Mouse (Mus musculus) frontal cortex, adult (tissue): Measurements from ENCODE around the gene Ago1.
A peak's percentile ranks its signal among the peaks of the same experiment; 100 is the strongest.

Source experiments
- ATAC-seq: cut with Nextera tagmentation; 2 replicates; pipeline ENCODE4 v1.9.2; 2017; ENCODE audit warnings: mild to moderate bottlenecking, moderate library complexity, mixed read lengths; ENCODE audit not compliant: low TSS enrichment

The Ago1 gene

DNA sequence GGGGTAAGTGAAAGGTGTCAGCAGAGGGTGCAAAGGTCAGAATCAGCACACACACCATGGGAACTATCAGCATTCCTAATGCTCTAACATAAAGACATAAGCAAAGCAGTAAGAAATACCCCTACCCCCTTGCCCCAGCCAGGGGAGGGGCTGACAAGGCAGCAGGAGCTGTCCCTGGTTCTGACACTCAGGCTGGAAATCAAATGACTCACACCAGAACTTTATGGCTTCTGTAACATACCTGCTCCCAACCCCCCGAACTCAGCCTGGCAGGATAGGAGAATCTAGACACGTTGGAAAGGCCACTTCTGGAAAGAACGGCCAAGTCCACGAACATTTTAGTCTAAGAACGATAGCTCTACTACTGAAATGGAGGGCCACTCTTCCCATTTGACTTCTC is 4.6 kb upstream of the Ago1 start:
- ATAC-seq: no peak

DNA sequence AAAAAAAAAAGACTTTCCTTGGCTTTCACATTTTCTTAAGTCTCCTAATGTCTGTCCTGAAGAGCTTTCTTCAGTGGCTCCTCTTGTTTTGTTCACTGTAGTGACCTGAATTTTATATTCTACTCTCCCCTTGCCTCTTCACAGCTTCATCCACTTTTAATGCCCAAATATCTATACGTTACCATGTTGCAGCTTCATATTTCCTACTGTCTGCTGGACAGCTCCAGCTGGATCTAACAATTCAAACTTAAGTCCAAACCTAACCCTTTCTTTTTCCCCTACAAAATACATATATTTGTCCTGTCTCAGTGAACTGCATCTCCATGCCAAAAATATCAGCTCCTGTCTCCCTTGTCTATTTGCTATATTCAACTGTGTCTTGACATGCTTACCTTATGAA is 951 bp upstream of the Ago1 start:
- no peak for ATAC-seq

DNA sequence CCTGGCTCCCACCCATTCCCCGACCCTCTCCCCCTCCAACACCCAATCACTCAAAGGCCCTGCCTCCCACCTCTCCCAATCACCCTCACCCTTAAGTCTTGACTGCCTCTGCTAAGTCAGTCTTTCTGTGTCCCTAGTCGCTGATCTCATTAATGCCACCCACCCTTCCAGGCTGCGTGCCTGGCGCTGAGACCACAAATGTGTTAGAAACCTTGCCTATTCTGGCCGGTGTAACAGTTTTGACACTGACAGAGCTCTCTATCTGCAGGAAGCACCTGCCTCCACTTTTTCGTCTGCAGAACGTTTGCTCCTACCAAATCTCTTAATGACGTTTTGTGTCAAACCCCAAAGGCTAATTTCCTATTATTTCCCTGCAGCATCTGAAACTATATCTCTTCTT is 542 bp upstream of the Ago1 start:
- peak; percentile 38 for ATAC-seq

DNA sequence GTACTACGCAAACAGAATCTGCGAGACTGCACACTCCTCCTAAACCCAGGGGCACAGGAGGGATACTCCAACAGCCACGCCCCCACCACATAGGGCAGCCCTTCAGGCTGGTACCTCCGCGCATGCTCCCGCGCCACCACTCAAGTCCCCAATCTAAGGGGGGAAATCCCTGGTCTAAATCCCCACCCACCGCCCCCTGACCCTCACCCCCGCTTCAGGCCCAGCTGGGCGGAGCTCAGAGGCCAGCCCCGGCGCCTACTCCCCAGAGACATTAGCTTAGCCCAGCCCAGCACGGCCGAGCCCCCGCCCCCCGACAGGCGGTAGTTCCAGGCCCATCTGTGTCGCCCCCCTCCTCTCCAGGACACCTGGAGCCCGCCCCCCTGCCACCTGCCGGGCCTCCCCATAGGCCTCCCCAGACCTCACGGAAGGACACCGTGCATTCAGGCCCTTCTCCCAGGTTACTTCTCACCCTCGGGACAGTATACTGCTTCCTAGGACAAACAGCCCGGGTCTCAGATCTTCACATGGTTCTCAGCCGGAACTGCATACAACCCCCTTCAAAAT is 580 bp downstream of the Ago1 start:
- peak; percentile 12; the same call in 1 of the 2 replicates for ATAC-seq

DNA sequence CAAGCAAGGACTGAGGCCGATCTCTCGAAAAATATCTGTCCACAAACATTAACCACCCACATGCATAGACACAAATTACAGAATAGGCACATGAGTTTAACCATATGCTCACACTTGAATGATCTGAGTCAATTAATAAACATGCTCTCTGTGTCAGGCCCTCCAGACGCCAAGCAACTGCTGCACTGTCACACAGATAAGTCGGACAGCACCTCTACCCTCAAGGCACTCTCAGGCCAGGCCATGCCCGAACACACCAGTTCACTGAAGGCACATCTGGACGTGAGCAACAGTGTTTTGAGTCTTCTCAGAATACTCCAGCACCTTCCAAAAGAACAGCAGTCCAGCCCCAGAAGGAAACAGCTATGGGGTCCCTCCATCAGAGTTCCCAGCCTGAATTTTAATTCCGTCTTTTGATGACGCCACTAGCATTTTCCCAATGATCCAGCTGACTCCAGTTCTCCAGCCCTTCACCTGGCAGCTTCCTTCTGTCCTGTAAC is 2.1 kb downstream of the Ago1 start:
- ATAC-seq: no peak

DNA sequence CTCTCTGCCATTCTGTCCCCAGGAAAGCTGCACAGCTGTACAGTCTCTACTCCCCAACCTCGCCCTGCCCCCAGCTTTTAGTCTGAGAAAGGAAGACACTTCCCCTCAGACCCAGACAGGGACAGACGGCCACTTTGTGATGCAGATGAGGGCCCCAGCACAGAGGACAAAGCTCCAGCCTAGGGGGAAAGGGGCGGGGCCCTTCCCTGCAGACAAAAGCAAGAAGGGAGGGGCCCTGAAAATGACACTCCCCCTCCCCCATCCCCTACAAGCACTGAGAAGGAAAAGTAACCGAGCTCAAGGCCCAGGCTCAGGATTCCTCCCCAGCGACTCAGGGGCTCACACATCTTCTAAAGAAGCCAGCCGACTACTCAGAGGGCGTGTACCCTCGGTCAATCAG is 2.5 kb downstream of the Ago1 start:
- no peak for ATAC-seq

DNA sequence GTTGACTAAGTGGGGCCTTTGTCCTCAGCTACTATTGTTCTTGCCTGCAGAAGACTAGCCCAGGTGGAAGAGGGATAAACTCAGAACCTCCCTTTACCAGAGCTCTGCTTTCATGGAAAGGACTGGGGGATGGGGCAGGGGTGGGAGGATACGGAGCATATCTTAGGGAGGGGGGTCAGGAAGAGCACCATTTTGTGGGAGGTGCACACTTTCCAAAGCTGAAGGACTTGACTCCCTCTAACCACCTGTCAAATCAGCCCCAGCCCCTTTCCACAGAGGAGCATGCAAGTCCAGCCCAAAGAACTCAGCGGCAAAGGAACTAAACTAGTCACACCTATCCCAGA is 3.5 kb downstream of the Ago1 start:
- no peak for ATAC-seq

DNA sequence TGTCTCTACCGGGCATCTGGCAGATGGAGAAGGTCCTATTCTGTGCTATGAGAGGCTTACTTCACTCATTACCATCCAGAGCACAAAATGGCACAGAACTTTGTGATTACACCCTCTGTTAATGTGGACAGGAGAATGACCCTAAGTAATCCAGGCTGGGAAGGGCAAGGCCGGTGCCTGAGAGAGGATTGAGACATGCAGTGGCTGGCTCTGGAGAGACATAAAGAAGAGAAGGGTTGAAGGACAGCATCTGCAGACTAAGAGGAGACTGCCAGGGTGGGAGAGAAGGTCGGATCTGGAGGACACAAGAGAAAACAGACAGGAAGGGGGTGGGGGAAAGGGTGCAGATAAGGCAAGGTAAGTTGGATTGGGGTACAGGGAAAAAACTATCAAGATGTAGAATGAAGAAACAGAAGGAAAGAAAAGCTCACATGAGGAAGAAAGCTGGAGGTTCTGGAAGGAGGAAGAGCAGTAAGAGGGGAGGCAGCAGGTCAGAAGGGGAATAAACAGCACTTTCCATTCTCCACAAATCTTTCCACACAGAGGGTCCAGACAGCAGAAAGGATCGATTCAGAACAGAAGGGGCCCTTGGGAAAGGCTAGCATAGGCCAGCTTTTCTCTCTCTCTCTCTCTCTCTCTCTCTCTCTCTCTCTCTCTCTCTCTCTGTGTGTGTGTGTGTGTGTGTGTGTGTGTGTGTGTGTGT is 4.0 kb downstream of the Ago1 start:
- ATAC-seq: no peak

DNA sequence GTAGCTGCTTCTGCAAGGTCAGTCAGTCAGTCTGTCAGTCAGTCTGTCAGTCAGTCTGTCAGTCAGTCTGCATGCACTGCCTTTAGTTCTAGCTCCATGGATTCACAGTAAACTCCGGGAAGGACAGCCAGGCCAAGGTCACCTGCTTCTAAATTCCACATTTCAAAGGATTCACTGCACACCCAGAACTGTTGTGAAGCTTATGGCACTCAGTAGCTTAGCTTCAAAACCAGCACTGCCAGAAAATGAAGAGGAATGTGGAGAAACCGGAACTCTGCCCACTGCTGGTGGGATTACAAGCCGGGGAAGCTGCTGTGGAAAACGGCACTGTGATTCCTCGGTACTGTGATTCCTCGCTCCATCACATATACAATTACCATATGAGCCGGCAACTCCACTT is 12.9 kb downstream of the Ago1 start:
- ATAC-seq: peak; percentile 38; the same call in 1 of the 2 replicates

DNA sequence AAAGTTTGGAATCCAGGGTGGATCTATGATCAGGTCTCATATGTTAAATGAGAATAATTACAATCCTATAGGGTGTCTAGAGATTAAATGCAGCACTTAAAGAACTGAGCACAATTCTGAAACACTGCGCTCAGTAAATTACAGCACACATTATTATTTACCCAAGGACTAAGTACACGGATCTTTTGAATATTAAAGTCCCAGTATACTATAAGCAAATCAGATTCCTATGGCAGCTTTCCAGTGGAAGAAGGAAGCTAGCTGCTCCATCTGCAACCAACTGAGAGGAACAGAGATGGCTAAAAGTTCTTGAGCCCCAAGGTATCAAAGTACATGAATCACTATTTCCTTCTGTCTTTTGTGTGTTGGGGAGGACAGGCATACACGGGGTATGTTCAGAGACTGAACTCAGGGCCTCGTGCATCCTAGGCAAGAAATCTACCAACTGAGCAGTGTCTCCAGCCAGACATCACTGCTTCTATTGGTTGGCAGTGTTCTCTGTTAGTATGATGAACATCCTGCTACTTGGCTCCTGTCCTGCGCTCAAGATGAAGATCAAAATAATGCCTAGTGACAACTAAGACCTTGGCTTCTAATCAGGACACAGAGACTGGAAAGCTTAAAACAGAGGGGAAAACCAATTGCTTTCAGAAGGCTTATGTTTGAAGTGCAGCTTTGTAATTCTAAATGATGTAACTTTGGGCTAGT is 13.7 kb downstream of the Ago1 start:
- no peak for ATAC-seq

DNA sequence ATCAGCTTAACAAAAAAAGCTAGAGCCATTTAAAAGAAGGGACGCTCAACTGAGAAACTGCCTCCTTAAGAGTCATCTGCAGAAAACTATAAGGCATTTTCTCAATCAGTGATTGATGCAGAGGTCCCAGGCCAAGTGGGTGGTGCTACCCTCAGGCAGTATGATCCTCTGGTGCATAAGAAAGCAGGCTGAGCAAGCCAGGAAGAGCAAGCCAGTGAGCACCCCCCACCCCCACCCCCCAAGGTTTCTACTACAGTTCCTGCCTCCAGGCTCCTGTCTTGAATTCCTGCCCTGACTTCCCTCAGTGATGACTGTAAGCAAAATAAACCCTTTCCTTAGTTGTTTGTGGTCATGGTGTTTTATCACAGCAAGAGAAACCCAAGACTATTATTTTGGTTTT is 18.1 kb downstream of the Ago1 start:
- ATAC-seq: no peak

DNA sequence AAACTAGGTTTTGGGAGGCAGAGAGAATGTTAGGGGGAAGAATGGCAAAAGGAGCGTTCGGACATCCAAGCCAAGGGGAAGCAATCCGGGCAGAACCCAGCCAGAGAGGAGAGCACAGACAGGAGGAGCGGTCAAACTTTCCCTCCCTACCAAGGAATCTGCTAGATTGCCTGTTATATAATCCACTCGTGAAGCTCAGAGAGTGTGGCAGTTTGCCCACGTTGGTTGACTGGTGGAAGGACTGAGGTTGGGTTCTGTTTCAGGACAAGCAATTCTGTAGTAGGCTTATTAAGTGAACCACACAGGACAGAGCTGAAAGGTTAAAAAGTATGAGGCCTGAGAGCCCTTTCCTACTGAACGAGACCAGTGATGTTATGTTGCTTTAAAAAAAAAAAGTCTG is 21.3 kb downstream of the Ago1 start:
- no peak for ATAC-seq

DNA sequence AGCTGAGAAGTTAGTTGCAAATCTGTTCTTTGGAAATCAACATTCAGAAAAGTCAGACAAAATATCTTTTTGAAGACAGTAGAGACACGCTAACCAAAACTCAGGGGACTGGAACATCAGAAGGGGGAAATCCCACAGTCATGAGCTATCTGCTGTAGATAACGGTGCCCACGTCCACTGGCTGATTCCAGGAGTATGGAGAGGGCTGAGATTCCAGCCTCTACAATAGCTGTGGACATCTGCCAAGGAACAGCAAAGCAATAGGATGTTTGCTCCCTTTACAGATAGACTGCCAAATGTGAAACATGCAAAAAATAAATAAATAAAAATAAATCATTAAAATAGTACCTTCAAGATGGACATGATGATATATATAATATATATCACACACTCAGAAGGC is 23.9 kb downstream of the Ago1 start:
- ATAC-seq: no peak

DNA sequence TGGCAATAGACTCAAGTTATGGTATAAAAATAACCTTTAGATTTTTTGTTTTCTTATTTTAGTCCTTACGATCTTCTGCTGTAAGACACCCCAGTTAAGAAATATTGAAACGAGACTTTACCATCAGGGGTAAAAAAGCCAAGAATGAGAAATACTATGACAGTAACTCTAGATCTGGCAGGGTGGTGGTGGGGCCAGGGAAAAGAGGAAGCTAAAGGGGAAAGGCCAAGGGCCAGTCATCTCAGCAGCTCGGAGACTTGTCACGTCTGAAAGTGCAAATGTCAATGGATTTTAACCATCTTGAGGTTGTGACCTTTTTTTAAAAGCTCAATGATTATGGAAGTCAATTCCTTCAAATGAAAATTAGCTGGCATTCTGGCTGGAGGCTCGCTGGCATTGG is 30.1 kb downstream of the Ago1 start:
- ATAC-seq: no peak

DNA sequence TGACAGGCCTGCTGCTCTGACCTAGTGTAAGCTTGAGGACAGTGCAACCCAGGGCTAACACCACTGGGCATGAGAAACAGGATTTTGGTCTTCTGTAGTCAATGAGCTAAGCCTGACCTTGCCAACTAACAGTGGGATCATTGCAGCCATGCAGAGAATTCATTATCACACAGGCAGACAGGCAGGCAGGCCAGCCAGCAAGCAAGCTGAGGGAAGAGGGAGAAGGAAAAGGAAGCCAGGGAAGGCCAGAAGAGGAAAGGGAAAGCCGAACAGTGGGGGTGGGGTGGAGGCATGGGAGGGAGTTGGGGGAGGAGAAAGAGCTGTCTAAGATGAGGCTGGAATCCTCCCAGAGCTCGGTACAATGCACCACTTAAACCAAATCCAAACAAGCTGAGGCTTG is 32.1 kb downstream of the Ago1 start:
- ATAC-seq: peak; percentile 39; the same call in 1 of the 2 replicates

DNA sequence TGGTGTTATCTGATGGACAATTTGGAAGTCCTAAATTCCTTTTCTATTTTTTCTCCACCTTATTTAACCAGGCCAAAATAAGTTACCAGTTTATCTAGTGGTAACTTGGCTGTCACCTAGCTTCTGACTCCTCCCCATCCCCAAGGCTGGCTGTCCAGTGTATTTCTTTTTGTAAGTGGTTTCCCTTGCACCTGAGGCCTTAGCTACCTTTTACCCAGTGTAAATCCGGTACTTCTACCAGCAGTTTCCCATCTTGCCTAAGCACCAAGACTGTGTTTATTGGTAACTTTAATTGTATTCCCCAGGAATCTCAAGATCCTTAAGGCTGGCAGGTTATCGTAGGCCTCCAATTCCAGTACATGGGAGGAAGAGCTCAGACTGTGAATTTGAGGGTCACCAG is 34.3 kb downstream of the Ago1 start:
- ATAC-seq: no peak

DNA sequence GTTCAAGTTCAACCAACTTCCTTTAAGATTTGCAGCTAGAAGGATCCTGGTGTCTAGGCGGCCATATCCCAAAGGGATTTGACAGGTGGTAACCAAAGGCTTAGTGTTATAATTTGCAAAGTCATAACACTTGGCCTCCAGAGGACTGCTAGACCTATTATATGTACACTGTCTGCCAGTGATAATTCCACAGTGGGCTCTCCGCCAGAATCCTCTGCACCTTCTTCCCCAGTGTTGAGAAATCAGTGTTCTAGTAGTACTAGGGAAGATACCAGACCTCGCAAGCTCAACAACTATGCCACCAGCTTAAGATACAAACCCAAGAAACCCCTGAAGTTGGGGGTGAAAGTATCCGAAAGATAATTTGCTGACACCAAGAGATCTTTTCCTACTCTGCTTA is 35.2 kb downstream of the Ago1 start:
- ATAC-seq: no peak

DNA sequence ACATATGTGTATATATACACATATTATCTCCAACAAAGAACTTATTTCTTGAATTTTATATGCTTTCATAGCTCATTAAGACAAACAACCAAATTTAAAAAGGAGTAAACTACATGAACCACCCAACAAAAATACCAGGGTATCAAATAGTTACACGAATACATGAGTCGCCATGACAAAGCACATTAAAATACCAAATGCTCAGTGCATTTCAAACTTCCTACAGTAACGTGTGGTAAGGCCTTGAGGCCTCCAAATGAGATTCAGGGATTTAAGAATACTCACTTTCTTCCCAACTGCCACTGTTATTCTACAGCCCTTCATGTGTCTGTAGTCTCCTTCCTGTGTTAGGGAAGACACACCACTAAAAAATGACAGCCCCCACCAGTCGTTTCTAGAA is 36.6 kb downstream of the Ago1 start:
- ATAC-seq: no peak

DNA sequence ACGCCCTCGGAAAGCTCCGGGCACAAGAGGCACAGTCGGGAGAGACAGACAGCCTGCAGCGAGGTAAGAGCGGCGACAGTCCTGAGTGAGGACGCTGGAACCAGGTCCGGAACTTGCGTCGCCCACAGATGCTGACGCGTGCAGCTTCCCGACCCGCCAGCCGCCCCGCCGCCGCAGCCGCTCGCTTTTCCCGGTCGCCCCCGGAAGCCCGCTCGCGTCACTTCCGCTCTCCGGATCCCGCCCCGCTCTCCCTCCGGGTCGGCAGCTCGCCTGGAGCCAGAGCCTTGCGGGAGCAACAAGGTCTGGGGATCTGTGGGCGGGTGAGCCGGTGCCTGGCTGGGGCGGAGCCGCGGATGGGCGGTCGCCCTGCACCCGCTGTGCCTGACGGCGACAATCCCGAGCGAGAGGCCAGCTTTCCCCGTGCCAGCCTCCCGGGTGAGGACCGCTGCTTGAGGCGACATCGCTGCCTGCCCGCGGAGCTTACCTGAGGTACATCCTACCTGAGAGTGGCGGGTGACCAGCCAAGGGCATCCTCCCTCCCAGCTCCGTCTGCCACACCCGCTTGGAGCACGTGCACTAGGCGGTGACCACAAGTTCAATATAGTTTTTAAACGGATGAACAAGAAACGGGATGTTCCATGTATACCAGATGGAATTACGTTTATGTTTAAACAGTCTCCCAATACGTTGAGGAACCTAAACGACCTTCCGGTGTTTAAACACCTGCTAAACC is 38.9 kb downstream of the Ago1 start, which contains the start of gene Ago3:
Gene Ago3, minus strand, starts transcription at position 210 of the 733 bp plus-strand sequence.
- ATAC-seq: peak; percentile 94

DNA sequence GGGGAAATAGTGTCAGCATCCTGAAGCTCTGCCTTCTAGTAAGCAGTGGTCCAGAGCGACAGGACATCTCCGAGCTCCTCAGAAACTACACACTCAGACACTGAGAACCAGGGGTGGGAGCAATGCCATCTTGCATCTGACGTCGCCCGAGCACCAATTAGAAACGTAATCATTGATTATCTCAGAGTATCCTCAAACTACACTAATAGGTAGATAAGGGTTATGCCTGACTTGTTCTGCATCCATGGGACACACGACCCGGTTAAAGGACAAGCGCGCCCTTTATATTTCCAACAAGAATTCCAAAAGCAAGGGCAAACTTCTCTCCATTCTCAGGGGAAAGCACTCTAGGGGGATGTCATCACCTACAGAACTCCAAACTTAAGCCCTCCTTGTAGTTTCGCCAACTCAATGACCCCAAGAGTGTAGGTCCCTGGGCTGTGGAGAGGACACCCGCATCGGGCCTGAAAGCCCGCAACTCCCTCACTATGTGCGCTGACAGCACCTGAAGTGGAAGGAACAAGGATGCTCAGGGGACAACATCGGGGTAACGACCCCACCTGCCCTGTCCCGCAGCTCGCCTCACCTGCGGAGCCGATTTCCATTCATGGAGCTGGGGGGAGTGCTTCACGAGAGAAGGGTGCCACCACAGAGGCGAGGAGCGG is 39.6 kb downstream of the Ago1 start:
- ATAC-seq: no peak; the same call in none of the 2 replicates

DNA sequence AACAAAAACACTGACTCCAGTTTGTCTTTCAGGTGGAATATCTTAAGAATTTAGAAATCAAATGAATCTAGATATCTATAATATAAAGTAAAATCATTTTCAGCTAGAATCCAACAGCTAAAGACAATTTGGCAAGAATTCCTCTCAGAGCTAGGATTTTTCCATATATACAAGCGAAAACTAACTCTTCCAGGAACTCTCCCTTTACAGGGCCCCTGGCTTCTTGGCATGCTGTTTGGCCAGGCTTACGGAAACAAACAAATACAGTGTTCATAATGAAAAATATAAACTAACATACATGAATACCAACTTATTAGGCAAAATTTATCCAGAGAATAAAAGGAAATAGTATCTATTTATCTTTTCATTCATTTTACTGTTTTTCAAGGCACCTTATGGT is 44.5 kb downstream of the Ago1 start:
- ATAC-seq: no peak

DNA sequence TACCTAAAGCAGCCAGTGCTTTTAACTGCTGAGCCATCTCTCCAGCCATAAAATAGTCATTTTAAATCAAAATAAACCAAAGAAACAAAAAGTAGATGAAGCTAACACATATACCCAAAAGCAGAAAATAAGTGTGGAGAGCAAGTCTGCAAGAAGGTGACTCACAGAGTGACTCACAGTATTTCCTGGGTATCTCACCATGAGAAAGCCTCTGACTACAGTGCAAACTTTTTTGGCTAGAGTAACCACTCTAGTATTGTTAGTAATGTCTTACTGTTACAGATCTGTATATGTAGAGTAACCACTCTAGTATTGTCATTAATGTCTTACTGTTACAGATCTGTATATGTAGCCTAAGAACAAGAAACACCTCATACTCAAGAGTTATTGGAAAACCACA is 52.7 kb downstream of the Ago1 start:
- peak; percentile 73; the same call in 1 of the 2 replicates for ATAC-seq
